Mouse (Mus musculus): ENCODE data around the gene Psmg4.

- TF ChIP-seq CTCF (conservative IDR thresholded peaks at IDR 0.05; ENCODE audit: low read length) (no peak), NANOG (IDR thresholded peaks at IDR 0.05; ENCODE audit: borderline replicate concordance, low read length) (no peak; the same call in 1 of the 2 replicates)
These were observed 31.6 kb upstream of the Psmg4 start for GRCm38 (mm10) chr13:34131011-34131707.
